Mouse (Mus musculus) stomach, postnatal 0 days (tissue): ENCODE measurements at regions not wholly inside any gene's neighbourhood (a gene's known extent, or its start where the extent isn't known, plus 50 kb on each side); places are given as distances from the start of the nearest gene placed in this dataset.

Source experiments
- ATAC-seq: fragments of 200-750 bp; cut with Nextera tagmentation; 2 replicates; pipeline ENCODE4 v1.8.0; 2017; ENCODE audit not compliant: low FRiP score, low TSS enrichment
- DNase-seq: peaks from one replicate; pipeline ENCODE4 v3.0.0-alpha.2; 2016; ENCODE audit warnings: low spot score
- H3K27ac ChIP-seq: fragments of 300-500 bp; sonication (generic); replicated peaks from 2 replicates; pipeline ENCODE4 v1.5.1; 2014; ENCODE audit warnings: mild to moderate bottlenecking, control low read depth
- H3K27me3 ChIP-seq: fragments of 300-500 bp; sonication (generic); 2 replicates; pipeline ENCODE4 v1.6.1; 2014; ENCODE audit warnings: low read length; ENCODE audit not compliant: control insufficient read depth, insufficient read depth
- H3K36me3 ChIP-seq: fragments of 300-500 bp; sonication (generic); 2 replicates; pipeline ENCODE4 v1.6.1; 2014; ENCODE audit warnings: low read length, mixed read lengths; ENCODE audit not compliant: control insufficient read depth, insufficient read depth
- H3K4me1 ChIP-seq: fragments of 300-500 bp; sonication (generic); replicated peaks from 2 replicates; pipeline ENCODE4 v1.6.1; 2014; ENCODE audit warnings: antibody characterized with exemption; ENCODE audit not compliant: control insufficient read depth, insufficient read depth
- H3K4me2 ChIP-seq: fragments of 300-500 bp; sonication (generic); replicated peaks from 2 replicates; pipeline ENCODE4 v1.6.1; 2014; ENCODE audit warnings: low read depth, mild to moderate bottlenecking, control low read depth, moderate library complexity
- H3K4me3 ChIP-seq: fragments of 300-500 bp; sonication (generic); 2 replicates; pipeline ENCODE4 v1.5.1; 2014; ENCODE audit warnings: low read depth, low read length, control low read depth
- H3K9ac ChIP-seq: fragments of 300-500 bp; sonication (generic); 2 replicates; pipeline ENCODE4 v1.6.1; 2014; ENCODE audit warnings: mild to moderate bottlenecking, low read length, control low read depth, mixed read lengths
- H3K9me3 ChIP-seq: fragments of 300-500 bp; sonication (generic); 2 replicates; pipeline ENCODE4 v1.6.1; 2016; ENCODE audit warnings: low read length; ENCODE audit not compliant: control insufficient read depth
- CTCF ChIP-seq: IDR thresholded peaks from 2 replicates; pipeline ENCODE4 v1.5.1; 2016; ENCODE audit warnings: antibody characterized with exemption, low read depth, mild to moderate bottlenecking, moderate library complexity
- EP300 ChIP-seq: optimal IDR thresholded peaks from 2 replicates; pipeline ENCODE3; 2016; ENCODE audit warnings: antibody characterized with exemption
- WGBS: fragments of 180-500 bp; shearing (Covaris S2); extraction: QIAGEN DNeasy Blood & Tissue Kit; methylation state at CpG from one replicate; pipeline ENCODE4 v1.1.7; 2014; 5-methylcytosine and 5-hydroxymethylcytosine counted together

DNA sequence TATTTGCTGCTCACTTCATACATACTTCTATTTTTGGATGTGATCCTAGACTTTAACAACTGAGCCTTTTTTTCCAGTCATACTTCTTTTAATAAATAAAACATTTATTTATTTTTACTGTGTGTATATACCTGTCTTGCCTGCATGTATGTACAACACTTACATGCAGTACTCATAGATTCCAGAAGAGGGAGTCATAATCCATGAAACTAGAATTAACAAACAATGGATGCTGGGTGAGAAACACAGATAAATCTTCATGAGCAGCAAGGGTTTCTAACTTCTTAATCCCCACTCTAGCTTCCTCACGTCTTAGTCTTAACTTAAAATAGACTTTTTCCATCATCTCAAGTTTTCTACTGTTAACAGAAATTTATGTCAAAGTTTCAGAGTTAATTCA lies 1253.7 kb upstream of the Nr2f1 start:
- H3K36me3 ChIP-seq: no peaks in the 10 kb centered on the region
- no peak for ATAC-seq
- no peaks in the 10 kb centered on the region for H3K9me3 ChIP-seq
- H3K27ac ChIP-seq: no peak overlapping the region
- H3K4me1 ChIP-seq: no peaks in the 10 kb centered on the region
- no peak overlapping the region for H3K4me2 ChIP-seq
- 44% methylated on average over 1 of the region's 1 CpGs for WGBS
- no peak overlapping the region for H3K9ac ChIP-seq
- DNase-seq: no peak
- TF ChIP-seq EP300: no peak
- TF ChIP-seq CTCF: peak; percentile 60
- H3K27me3 ChIP-seq: no peaks in the 10 kb centered on the region
- no peak overlapping the region for H3K4me3 ChIP-seq

DNA sequence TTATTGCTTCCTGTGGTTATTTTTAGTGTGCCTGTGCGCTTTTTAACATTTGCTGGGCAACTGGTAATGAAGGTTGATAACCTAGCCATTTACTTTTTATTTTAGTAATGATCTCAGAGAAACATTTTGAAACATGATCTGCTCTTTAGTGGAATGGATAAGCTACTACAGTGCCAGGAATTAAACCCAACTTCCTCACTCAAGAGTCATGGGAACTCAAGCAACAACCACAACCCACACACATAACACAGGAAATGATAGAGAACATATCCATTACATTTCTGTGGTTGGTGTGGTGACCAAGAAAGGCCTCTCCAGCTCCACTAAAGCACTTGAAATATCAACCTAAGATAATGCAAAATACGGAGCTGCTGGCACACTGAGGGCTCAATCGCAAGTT lies 1243.6 kb upstream of the Nr2f1 start:
- no peaks in the 10 kb centered on the region for H3K27me3 ChIP-seq
- DNase-seq (no peak), ATAC-seq (no peak)
- WGBS: 73% methylated on average over 3 of the region's 3 CpGs
- no peaks in the 10 kb centered on the region for H3K9me3 ChIP-seq
- H3K4me2 ChIP-seq: no peak overlapping the region
- H3K9ac ChIP-seq: no peak overlapping the region
- H3K27ac ChIP-seq: no peak overlapping the region
- H3K36me3 ChIP-seq: no peaks in the 10 kb centered on the region
- no peak overlapping the region for H3K4me3 ChIP-seq
- TF ChIP-seq EP300: no peak
- no peak for TF ChIP-seq CTCF
- H3K4me1 ChIP-seq: no peaks in the 10 kb centered on the region

DNA sequence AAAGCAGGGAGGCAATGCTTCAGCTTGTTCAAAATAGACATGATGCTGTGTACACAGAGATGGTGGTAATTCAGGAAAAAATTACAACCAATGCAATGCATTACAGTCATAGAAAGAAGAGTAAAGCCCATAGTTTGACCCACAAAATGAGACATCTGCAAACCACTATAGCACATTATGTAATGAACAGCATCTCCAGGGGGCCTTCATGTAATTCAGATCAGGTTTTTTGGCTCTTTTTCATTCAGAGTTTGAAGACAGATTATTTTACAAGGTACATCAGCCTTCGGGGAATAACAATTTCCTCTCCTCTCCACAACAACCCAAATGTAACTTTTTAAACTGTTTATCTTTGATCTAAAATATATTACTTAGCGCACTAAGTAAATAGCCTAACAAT lies 1243.1 kb upstream of the Nr2f1 start:
- DNase-seq: no peak
- Histone ChIP-seq H3K4me2 (no peak overlapping the region), H3K4me1 (no peaks in the 10 kb centered on the region), H3K9me3 (no peaks in the 10 kb centered on the region), H3K36me3 (no peaks in the 10 kb centered on the region), H3K4me3 (no peak overlapping the region), H3K27me3 (no peaks in the 10 kb centered on the region), H3K9ac (no peak overlapping the region), H3K27ac (no peak overlapping the region)
- ATAC-seq: no peak
- WGBS: 54% methylated on average over 2 of the region's 2 CpGs
- no peak for TF ChIP-seq EP300
- no peak for TF ChIP-seq CTCF

DNA sequence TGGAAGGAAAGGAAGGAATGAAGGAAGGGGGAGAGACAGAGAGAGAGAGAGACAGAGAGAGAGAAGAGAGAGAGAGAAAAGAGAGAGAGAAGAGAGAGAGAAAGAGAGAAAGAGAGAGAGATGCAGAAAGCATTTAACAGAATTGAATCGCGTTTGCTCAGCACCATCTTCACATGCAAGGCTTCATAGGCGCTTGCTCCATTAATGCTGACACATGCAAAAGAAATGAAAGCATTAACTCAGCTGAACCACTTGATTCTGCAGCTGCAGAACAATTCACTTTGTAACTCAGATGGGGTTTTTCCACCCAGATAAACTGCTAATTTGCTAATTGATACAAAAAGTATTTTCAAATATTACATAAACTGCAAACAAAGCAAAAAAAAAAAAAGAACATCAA lies 1231.9 kb upstream of the Nr2f1 start:
- no peak for ATAC-seq
- no peak for TF ChIP-seq CTCF
- no peak for TF ChIP-seq EP300

DNA sequence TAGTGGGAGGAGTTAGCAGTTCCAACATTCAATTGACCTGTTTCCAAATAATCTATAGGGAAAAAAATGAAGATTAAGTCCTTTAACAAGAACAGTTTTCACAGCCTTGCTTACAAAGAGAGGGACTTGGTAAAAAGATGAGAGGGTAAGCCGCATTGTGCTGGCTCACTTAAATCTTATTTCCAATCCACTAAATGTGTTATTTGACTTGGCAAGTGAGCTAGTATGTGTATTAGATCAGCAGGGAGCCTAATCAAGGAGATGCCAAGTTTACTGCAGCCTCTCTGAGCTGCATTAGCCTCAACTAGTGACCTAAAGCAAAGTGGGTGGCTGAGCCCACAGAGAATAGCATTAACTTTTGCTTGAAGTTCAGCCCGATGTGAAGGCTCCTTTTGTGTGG lies 1231.4 kb upstream of the Nr2f1 start:
- Histone ChIP-seq H3K9me3 (no peaks in the 10 kb centered on the region), H3K36me3 (no peaks in the 10 kb centered on the region), H3K4me3 (no peak overlapping the region), H3K4me2 (no peak overlapping the region), H3K9ac (no peak overlapping the region), H3K27ac (no peak overlapping the region), H3K4me1 (no peaks in the 10 kb centered on the region), H3K27me3 (no peaks in the 10 kb centered on the region)
- WGBS: 24% methylated on average over 2 of the region's 2 CpGs
- no peak for DNase-seq
- ATAC-seq: no peak
- TF ChIP-seq CTCF (no peak), EP300 (no peak)

More for the DNA sequence above, 1231.9 kb upstream of the Nr2f1 start:
- H3K9ac ChIP-seq: no peak overlapping the region
- H3K36me3 ChIP-seq: no peaks in the 10 kb centered on the region
- DNase-seq: no peak
- no peak overlapping the region for H3K27ac ChIP-seq
- H3K9me3 ChIP-seq: no peaks in the 10 kb centered on the region
- WGBS: 44% methylated on average over 3 of the region's 3 CpGs
- H3K4me3 ChIP-seq: no peak overlapping the region
- no peaks in the 10 kb centered on the region for H3K4me1 ChIP-seq
- no peaks in the 10 kb centered on the region for H3K27me3 ChIP-seq
- no peak overlapping the region for H3K4me2 ChIP-seq

DNA sequence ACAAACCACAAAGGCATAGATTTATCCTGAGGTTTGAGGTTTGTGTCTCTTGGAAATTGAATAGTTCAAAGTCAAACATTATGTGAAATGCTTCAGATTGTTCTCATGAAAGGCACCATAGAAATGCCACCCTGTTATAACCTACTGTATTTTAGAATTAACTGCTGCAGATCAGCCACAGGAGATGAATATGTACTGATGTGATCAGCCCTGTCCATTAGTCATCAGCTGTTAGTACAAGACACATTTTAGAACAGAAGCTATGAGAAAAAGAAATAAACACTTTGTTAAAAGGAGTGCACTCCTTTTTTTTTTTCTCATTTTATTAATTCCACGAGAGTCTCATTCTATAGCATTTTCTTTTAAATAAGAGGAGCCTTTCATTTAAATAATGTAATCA lies 1231.0 kb upstream of the Nr2f1 start:
- no peak overlapping the region for H3K9ac ChIP-seq
- DNase-seq: no peak
- ATAC-seq: no peak
- WGBS: 40% methylated on average over 1 of the region's 1 CpGs
- no peaks in the 10 kb centered on the region for H3K9me3 ChIP-seq
- no peaks in the 10 kb centered on the region for H3K36me3 ChIP-seq
- H3K27ac ChIP-seq: no peak overlapping the region
- H3K4me1 ChIP-seq: no peaks in the 10 kb centered on the region
- no peak overlapping the region for H3K4me3 ChIP-seq
- H3K27me3 ChIP-seq: no peaks in the 10 kb centered on the region
- no peak for TF ChIP-seq EP300
- TF ChIP-seq CTCF: no peak
- H3K4me2 ChIP-seq: no peak overlapping the region

DNA sequence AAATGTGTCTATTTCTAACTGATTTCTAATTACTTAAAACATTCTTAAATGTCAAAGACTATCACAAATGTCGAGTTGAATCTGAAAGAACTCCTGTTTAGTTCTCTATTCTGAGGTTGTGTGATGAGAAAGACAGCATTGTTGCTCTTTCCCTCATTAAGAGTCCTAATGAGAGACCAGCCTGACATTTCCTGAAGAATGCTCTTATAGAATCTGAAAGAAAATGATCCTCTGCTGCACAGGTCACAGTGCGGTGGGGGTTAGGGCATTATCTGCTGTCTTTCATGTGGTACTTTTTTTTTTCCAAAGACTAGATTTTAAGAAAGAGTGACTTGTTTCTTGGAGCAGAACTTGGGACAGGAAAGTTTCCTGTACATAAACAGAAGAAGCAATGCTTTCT lies 1218.3 kb upstream of the Nr2f1 start:
- Histone ChIP-seq H3K27me3 (no peaks in the 10 kb centered on the region), H3K9ac (no peak overlapping the region), H3K36me3 (no peaks in the 10 kb centered on the region), H3K4me1 (no peaks in the 10 kb centered on the region), H3K9me3 (no peaks in the 10 kb centered on the region), H3K27ac (no peak overlapping the region), H3K4me3 (no peak overlapping the region), H3K4me2 (no peak overlapping the region)
- WGBS: 66% methylated on average over 2 of the region's 2 CpGs
- ATAC-seq (no peak), DNase-seq (no peak)
- no peak for TF ChIP-seq CTCF
- TF ChIP-seq EP300: no peak
